Mouse (Mus musculus) fat pad, adult 2 months (tissue): Measurements from ENCODE around the gene Atxn2.
"Not testable (repeated sequence)": the region's sequence is repeated elsewhere in the genome, so short reads cannot be mapped to it uniquely, and the experiment has no call there.

Source experiments
- DNase-seq: peaks from one replicate; pipeline ENCODE4 v3.0.0-alpha.2; 2011; ENCODE audit warnings: low read depth, low spot score; ENCODE audit errors: extremely low read depth

Atxn2 gene

DNA sequence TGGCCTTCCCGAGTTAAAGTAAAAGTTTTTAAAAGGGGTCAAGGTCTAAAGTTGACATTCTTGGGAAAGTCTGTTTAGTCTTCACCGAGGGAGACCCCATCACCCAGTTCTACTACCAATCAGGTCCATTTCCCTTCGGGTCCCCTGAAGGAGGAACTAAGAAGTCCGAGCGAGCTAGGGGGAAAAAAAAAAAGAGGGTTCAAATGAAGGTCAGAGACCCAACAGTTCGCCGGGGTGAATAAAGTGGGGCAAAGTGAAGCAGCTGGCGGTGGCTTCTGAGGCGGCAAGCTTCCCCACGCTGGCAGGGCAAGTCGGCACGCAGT, 325 bp upstream of the Atxn2 start:
- DNase-seq, result no peak

DNA sequence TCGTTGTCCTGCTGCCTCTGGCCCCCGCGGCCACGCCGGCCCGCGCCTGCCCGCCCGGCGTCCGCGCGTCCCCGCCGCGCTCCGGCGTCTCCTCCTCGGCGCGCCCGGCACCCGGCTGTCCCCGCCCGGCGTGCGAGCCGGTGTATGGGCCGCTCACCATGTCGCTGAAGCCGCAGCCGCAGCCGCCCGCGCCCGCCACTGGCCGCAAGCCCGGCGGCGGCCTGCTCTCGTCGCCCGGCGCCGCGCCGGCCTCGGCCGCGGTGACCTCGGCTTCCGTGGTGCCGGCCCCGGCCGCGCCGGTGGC, 743 bp downstream of the Atxn2 start:
- DNase-seq, result no peak

DNA sequence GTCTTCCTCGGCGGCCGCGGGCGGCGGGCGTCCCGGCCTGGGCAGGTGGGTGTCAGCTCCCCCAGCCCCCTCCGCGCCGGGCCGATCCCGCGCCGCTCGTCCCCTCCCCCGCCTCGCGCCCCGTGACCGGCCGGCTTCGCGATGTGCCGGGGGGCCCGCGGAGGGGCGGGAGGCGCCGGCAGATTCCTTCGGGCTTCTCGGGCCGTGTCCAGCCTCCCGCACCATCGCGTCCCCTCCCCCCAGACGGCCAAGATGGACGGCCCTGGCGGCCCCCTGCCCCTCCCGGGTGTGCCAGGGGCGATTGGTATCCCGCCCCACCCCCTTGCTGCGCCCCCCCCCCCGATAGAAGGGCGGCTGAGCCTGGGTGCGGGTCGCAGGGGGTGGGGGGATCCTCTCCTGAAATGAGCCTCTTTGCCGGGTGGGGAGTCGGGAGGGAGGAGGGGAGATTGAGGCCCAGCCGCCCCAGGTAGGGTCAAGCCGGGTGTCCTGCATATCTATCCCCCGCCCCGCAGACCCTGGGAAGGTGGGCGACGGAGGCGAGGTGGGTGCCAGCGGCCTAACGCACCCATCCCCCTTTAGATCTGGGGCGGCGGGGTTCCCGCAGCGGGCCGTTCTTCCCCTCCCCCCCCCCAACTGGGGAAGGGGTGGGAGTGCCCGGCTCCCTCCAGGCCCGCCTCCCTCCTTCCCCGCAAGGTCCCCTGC, 1.2 kb downstream of the Atxn2 start:
- no peak for DNase-seq

DNA sequence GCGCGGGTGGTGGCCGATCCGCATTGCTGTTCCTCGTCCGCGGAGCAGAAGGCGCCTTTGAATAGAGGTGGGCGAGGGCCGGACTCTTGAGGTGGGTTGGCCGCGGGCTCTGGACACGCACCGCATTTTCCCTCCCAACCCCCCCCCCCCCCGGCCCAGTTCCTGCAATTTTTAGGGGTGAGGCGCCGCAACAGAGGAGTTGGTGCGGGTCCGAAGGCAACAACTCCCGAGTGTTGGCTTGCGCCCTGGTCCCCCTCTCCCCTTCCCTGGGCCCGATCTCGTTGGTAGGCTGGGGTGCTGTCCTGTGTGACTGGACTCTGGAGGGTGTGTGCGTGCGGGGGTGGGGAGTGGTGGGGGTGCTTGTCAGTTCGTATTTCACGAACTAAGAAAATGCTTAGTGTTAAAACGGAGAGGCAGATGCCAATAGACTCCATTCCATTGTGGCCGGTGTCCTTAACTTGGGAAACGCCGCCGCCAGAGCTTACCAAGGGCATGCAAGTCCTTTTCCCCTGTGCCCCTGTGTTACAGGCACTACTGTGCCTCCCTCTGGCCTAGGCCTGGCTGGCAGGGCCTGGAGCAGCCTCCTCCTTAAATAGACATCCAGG, 1.9 kb downstream of the Atxn2 start:
- no peak for DNase-seq

DNA sequence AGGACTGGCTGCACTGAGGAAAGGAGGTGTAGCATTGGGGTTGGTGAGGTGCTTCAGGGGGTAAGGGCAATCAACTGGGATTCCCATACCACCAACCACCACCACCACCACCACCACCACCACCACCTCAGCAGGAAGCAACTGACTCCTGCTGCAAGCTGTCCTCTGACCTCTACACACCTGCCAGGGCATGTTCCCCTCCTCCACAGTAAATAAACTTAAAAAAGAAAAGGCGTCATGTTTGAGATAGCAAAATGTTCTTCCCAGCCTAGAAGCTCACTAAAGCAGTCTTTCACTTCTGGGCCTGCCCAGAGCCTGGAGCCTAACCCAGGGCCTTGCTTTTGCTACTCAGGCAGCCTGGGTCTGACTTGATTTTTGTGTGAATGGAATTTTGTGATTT, 3.2 kb downstream of the Atxn2 start:
- no peak for DNase-seq

DNA sequence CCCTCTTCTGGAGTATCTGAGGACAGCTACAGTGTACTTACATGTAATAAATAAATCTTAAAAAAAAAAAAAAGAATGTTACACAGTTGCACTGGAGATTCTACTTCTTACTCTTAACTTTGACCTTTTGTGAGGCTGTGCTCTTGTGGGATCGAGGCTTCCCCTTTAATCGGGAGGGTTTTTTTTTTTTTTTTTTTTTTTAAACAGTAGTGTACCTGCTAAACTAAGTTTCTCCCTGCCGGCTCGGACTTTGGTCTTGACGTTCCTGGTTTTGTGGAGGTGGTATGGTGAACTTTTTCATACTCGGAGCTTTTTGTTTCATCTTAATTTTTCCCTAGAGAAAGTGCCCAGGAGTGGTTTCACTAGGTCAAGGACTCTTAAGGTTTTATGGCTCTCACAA, 3.8 kb downstream of the Atxn2 start:
- no peak for DNase-seq

DNA sequence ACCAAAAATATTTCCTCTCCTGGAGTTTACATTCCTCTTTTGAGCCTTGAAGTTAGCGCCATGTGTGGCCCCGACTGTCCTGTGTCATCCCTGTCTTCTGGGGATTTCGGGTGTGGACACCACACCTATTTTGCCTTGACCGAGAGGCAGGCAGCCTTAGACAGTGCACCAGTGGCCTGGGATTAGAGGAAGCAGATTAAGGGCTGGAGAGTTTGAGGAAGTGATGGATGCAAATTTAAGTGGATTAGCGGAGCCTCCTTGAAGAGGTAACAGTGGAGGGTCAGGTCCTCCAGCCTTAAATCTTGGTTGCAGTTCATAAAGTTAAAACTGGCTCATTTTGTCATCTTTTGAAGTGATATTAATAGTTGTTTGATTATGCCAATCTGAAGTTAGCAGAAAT, 7.3 kb downstream of the Atxn2 start:
- DNase-seq, result no peak

DNA sequence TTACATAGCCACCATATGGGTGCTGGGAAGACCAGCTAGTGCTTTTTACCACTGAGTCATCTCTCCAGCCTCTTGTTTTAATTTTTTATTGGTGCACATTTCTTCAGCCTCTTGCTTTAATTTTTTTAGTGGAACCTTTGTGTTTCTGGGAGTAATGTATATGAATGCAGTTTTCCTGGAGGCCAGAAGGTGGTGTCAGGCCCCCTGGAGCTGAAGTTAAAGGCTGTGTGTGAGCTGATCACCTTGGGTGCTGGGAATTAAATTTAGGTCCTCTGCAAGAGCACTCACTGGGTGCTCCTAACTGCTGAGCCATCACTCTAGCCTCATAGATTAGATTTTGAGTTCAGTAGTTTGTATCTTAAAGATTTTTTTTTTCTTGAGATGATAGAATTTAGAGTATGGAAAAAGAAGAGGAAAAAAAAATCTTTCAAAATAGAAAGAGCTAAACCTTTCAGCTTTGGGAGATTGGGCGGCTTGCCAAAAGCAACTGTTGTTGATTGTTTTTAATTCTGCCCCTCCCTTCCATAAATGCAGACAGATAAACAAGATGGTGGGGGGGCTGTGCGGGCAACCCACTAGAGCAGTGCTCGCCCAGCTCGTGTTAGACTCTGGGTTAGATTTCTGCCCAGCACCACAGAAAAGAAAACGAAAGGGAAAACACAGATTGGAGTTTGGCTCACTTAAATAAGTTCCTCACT, 9.9 kb downstream of the Atxn2 start:
- no peak for DNase-seq

DNA sequence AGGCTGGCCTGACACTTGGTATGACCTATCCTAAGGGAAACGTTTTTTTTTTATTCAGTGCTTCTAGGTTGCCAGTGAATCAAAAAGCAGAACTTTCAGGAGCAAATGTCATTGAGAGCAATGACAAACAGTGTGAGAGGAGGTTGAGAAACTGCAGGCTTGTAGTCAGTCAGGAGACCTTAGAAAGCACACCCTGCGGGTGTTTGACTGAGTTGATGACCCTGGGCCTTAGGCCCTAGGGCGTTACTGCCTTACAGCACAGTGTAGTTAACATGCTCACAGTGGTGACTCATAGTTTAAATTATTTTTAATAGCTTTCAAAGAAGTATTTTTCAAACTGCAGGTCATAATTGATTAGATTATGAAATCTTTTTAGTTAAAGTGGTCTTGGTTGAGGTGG, 10.7 kb downstream of the Atxn2 start:
- DNase-seq, result no peak

DNA sequence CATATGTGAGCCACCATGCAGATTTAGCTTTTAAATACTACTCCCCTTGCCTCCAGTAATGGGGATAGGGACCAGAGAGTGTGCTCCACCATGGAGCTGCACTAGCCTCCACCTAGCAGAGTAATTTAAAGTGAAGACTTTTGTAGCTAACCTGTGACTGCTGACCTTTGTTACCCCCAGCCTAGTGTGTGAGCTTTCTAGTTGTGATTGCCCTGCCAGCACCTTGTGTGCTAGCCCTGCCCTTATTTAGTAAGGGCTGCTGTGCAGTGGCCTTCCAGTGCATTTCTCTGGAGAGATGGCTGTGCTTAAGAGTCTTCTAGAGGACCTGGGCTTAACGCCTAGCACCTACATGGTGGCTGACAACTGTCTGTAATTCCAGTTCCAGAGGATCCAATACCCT, 13.5 kb downstream of the Atxn2 start:
- DNase-seq, result no peak

DNA sequence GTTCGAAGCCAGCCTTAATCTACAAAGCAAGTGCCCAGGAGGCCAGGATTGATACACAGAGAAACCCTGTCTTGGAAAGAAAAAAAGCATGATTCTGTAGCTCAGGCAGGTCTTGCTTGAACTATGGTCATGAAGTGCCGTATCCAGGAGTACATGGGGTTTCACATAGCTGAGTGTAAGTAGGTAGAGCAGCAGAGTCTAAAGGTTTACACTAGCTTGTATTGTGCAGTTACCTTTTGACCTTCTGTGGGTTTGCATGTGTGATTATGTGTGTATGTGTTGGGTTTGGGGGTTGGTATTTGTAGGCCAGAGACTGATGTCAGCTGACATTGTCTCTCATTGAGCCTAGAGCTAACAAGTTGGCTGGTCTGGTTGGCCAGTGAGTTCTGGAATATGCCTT, 18.9 kb downstream of the Atxn2 start:
- DNase-seq, result no peak

DNA sequence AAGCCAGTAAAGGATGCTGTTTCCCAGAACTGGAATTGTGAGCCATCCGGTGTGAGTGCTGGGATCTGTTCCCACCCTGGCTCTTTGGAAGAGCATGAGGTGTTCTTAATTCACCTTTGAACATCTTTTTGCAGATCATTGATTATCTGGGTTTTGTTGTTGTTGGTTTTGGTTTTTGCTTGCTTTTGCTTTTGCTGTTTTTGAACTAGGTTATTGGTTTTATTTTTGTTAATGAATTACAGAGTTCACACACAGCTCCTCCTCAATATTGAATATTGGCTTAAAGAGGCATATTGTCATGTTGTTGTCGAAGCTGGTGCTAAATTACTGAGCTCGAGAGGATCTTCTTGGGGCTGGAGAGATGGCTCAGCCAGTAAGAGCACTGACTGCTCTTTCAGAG, 25.5 kb downstream of the Atxn2 start:
- DNase-seq, result no peak

DNA sequence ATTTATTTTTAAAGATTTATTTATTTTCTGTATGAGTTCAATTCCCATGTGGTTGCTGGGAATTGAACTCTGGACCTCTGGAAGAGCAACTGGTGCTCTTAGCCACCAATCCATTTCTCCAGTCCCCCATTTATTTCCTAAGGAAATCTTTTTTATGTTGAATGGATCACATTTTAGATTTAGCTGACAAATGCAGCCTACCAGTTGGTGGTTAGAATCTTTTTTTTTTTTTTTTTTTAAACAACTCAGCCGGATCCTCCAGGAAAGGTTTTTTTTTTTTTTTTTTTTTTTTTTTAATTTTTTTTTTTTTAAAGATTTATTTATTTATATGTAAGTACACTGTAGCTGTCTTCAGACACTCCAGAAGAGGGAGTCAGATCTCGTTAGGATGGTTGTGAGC, 27.0 kb downstream of the Atxn2 start:
- DNase-seq, result not testable (repeated sequence)

DNA sequence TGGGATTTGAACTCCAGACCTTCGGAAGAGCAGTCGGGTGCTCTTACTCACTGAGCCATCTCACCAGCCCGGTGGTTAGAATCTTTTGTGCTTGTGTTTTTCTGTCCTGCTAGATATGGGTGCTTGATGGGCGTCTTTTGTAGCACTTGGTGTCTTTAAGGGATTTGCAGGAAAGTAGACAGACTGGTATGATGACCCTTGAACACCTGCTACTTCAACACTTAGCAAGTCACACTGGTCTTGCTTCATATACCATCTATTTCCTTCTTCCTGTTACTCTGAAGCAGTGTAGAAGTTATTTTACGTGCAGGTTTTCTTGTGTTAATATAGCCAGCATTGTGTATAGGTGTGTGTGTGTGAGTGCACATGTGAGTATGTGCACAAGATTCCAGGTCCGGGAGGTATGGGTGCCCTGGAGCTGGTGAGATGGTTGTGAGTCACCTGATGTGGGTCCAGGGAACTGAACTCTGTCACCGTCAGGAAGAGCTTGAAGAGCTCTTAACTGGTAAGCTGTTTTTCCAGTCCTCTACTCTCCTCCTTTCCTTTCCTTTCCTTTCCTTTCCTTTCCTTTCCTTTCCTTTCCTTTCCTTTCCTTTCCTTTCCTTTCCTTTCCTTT, 27.5 kb downstream of the Atxn2 start:
- DNase-seq, result peak; percentile 93

DNA sequence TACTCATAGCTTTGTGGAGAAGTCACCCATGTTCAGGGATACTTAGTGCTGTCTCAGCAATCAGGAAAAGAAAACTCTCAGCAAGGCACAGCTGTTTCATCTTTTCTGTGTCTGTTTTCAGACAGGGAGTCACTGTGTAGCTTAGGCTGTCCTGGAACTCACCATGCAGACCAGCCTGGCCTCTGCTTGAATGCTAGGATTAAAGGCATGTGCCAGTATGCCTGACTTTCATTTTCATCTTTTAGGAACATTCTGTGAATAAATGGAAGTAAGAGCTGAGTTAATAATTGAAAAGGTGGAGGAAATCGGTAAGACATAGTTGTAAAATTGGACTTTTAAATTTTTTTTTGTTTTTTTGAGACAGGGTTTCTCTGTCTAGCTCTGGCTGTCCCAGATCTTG, 29.4 kb downstream of the Atxn2 start:
- DNase-seq, result no peak

DNA sequence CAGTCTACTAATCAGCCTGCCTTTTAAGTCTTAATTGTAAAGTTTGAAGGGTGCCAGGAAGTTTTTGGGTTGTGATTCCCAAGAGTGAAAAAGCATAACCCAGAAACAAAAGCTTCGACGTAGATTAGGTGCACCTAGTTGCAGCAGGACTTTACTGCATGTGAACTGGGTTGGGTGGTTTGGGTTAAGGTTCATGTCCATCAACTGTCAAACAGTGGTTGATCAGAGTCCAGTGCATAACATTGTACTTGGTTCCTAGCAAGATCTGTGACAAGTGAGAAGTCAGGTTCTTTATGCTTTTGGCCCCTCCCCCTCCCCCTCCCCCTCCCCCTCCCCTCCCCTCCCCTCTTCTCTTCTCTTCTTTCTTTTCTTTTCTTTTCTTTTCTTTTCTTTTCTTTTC, 31.8 kb downstream of the Atxn2 start:
- no peak for DNase-seq

DNA sequence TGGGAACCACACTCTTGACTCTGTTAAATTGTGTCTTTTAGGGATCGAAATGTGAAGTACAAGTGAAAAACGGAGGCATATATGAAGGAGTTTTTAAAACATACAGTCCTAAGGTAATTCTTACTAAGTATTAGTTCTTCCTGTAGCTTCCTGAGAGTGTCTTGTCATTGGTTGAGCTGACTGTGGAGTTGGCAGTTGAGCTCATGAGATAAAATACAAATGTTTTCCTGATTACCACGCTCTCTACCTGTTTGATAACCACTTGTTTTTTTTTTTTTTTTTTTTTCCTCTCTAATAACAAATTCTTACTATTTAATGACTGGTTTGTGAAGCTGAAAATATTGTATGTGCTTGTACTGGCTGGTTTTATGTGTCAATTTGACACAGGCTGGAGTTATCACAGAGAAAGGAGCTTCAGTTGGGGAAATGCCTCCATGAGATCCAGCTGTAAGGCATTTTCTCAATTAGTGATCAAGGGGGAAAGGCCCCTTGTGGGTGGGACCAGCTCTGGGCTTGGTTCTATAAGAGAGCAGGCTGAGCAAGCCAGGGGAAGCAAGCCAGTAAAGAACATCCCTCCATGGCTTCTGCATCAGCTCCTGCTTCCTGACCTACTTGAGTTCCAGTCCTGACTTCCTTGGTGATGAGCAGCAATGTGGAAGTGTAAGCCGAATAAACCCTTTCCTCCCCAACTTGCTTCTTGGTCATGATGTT, 36.9 kb downstream of the Atxn2 start:
- not testable (repeated sequence) for DNase-seq

DNA sequence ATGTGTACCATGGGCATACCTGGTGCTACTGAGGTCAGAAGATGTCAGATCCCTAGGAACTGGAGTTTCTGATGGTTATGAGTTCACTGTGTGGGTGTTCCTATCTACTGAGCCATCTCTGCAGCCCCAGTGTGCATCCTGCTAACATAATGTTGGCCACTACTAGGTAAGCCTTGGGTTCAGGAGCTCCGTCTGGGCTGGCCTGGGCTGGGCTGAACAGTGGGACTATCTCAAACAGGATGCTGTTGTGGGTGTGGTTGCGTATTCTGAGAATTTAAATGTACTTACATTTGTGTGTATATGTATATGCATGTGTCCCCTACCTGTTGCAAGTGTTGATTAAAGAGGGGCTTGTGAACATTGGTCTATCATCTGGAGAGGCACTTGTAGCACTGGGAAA, 38.5 kb downstream of the Atxn2 start:
- DNase-seq, result no peak

DNA sequence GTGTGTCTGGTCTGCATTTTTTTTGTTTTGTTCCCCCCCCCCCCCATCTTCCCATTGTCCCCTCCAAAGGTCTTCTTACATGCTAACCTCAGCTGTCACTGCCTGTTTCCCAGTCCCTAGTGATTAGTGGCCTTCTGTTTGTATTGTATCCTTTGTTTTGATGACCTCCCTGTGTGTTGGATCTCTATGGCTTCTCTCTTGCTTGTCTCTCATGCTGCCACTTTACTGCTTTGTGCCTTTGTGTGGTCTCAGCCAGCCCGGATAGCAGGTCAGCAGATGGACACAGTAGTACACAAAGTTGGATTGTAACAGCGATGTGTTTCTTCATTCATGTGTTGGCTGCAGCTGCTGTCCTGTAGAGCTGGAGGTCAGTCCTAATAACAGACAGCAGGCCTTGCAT, 46.8 kb downstream of the Atxn2 start:
- no peak for DNase-seq

DNA sequence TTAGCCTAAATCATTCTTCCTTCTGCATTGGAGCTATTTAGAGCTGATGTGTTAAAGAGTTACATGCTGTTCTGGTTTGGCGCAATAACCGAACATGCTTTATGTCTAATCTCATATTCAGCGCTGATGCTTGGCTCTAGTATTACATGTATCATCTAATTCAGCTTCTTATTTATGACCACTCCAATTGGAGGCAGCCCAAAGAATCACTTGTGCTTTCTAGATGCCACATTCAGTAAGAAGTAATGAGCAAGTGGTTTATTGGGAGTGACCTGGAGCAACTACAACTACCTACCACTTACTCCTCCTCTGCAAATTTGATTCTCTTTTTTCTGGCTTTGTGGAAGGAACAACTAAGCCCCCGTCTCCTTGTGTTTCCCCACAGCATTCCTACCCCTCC, 47.2 kb downstream of the Atxn2 start:
- no peak for DNase-seq

DNA sequence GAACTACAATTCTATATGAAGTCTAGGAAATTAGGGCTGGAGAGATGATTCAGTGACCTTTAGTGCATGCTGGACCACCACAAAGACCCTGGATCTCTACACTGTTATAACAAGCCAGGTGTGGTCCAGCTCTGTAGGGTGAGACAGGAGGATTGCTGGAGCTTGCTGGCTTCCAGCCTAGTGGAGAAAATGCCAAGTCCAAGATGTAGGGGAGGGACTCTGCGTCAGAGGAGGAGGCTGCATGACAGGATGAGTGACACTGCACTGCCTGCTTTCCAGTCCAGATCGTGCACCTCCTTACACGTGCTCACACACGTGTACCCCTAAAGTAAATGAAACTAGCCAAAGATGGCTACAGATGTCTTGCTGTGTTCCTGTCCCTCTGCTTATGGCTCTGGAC, 48.8 kb downstream of the Atxn2 start:
- DNase-seq, result no peak

DNA sequence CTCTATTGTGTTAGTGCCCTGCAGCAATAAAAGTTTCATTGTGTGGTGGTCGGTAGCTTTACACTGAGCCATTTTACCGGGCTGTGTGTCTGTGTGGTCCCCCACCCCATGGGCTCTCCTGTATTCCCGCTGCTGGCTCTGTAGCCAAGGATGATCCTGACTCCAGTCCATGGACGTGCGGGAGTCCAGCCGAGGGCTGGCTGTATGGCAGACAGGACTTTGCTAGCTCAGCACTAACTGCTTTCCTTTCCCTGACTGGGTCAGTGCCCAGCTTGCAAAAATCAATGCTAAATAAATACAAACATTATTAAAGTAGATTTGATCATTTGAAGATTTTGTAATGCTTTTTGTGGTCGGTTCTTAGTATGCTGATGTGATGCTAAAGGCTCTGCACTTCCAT, 50.3 kb downstream of the Atxn2 start:
- no peak for DNase-seq
